Mouse (Mus musculus) mouse embryonic stem cell (cell line): ENCODE results near the gene Slc22a23.

Experiments used
- in situ Hi-C, 2 experiments: fragments of 300-500 bp; cut with MboI; formaldehyde crosslinking; loops; 1 replicate in 1 of 2; 3 replicates in 1 of 2; pipeline ENCODE4 v1.14.3; 2019 to 2020; ENCODE audit warnings: low sequenced_read_pairs in 2 of 2, low pct_unique_long_range_greater_than_20kb in 1 of 2, mixed read lengths in 1 of 2; ENCODE audit not compliant: unreplicated experiment in 1 of 2

The Slc22a23 gene

GRCm38 (mm10) chr13:34156840-34157185, 188.2 kb downstream of the Slc22a23 start:
- in situ Hi-C loops: loop anchor here (5.0 to 10.0 kb wide), 2 partner anchors 110 to 112 kb away; no protein-coding TSS in a partner anchor

DNA sequence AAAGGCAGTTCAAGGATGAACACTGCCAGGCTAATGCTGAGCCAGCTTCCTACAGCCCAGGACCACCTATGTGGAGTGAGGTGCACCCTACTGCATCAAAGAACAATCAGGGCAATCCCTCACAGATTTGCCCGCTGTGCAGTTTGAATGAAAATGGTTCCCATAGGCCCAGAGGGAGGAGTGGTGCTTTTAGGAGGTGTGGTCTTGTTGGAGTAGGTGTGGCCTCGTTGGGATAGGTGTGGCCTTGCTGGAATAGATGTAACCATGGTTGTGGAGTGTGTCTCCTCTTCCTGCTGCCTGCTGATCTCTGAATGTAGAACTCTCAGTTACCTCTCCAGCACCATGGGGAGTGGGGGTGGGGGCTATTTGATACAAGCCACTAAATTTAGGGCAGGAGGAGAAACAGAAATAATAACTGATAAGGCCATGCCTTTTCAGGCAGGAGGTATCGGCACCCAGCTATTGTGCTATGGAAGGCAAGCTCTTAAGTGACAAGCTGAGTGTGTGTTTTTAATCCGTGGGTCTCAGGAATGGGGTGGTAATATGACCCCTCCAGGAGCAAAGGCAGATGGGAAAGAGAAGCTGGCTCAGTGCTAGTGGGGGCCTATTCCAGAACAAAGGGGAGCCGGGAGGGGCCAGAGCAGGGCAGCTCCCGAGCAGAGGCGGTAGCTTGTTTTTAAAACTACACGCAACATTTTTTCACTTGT, 188.7 kb downstream of the Slc22a23 start:
- in situ Hi-C loops: loop anchor here (5.0 to 10.0 kb wide), 2 partner anchors 109 to 111 kb away; no protein-coding TSS in a partner anchor

GRCm38 (mm10) chr13:34154931-34155272, 190.1 kb downstream of the Slc22a23 start:
- in situ Hi-C loops: loop anchor here (5.0 to 10.0 kb wide), 2 partner anchors 108 to 110 kb away; no protein-coding TSS in a partner anchor

DNA sequence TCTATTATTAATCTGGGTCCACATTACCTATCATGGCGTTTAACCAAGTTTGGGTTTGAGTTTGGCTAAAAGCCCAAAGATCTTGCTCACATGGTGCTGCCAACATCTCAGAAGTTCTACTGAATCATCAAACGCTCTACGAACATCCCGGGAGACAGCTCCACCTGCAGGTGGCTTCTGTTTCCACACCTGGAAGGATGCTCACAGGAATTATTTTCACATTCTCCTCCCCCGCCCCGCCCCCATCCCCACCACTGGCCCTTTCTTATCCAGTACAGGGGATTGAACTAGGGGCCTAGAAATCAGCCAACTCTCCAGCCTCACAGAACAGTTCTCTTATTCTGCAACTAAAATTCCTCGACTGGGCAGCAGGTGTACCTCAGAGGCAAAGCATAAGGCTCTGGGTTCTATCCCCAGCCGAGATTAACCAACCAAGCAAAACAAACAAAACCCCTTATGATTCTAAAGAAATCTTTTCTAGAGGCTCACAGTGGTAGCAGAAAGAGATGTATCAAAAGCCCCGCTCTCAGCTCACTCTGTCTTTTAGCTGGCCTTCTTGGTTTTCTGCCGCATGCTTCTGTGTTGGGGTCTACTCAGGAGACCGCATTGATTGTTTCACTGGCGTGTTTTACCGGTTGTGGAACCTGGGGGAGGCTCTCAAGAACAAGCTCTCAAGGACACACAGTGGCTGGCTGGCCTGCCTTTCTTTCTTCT, 190.6 kb downstream of the Slc22a23 start:
- in situ Hi-C loops: loop anchor here in 1 of 2 experiments (10.0 kb wide), 1 partner anchor 110 kb away; no protein-coding TSS in a partner anchor

DNA sequence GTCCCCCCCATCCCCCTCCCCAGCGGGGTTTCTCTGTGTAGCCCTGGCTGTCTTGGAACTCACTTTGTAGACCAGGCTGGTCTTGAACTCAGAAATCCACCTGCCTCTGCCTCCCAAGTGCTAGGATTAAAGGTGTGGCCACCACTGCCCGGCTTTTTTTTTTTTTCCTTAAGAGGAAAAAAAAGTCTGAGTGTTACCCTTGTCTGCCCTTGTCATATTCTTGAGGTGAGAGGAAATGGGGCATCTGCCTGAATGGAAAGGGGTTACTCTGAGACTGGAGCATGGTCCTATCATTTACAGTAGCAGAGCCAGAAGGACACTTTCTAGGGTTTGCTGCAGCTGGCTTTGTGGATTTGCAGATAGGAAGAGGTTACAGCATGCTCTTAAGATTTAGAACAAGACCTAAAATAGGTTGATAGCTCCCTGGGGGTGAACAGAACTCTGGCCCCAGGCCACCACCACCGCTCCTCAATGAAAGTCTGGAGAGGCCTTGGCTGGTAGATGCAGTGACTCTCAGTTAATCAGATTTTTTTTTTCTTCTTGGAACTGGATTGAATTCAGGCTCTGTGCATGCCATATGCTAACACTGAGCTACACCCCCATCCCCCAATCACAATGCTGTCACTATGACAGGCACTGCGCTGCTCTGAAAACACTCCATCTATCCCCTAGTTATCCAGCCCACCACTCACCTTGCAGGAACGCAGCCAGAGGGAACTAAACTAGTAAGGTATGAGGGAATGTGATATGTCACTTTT, 191.5 kb downstream of the Slc22a23 start:
- in situ Hi-C loops: loop anchor here in 1 of 2 experiments (10.0 kb wide), 1 partner anchor 109 kb away; no protein-coding TSS in a partner anchor

DNA sequence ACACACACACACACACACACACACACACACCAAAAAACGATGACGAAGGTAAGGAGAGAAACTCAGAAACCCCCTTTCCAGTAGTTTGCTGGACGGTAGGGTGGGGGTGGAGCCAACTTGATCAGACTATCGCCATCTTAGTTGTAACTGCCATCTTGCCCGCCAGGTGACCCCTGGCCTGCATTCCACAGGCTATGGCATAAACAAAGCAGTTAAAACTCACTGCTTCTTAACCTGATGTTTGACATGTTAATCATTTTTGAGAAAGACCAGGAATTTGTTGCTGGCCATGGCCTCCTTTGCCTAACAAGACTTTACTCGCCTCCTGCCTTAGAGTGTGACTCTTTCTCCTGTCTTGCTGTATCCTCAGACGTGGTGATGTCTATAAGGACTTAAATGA, 192.3 kb downstream of the Slc22a23 start:
- in situ Hi-C loops: loop anchor here in 1 of 2 experiments (10.0 kb wide), 1 partner anchor 108 kb away; no protein-coding TSS in a partner anchor

GRCm38 (mm10) chr13:34151425-34151824, 193.6 kb downstream of the Slc22a23 start:
- in situ Hi-C loops: loop anchor here in 1 of 2 experiments (10.0 kb wide), 1 partner anchor 107 kb away; no protein-coding TSS in a partner anchor

DNA sequence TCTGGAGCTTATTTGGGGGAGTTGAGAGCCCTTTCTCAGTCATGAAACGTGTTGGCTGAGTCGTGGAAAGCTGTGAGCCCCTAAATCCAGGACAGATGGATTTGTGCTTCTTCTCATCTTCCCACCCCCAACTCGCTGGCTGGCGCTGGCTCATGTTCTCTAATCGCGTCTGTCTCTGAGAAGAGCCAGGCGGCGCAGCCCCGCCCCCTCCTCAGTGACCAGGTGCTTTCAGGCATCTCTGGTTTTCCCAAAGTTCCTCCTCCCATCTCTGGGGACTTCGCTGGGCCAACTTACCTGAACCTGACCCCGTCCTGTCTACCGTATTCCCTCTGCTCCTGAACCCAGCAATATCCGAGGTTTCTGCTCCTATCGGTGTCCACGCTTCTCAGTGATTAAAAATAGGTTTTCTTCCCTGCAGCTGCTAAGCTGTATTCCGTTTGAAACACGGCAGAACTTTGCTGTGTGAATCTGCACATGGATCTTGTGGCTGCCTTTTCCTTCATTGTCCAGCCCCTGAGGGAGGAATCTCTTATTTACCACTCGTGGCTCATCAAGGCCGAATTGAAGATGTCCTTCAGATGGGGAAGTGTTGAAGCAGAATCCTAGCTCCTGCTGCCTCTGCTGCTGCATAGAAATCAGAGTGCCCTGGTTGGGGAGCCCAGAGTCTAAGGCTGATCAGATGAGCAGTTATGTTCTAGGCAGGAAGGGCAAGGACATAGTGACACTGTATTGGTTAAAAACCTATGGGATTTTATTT, 194.5 kb downstream of the Slc22a23 start:
- in situ Hi-C loops: loop anchor here in 1 of 2 experiments (10.0 kb wide), 1 partner anchor 106 kb away; no protein-coding TSS in a partner anchor

GRCm38 (mm10) chr13:34149463-34150176, 195.4 kb downstream of the Slc22a23 start:
- in situ Hi-C loops: loop anchor here in 1 of 2 experiments (10.0 kb wide), 1 partner anchor 105 kb away; no protein-coding TSS in a partner anchor

- in situ Hi-C loops: no loop called here
These were observed 196.1 kb downstream of the Slc22a23 start for GRCm38 (mm10) chr13:34148767-34149392.

DNA sequence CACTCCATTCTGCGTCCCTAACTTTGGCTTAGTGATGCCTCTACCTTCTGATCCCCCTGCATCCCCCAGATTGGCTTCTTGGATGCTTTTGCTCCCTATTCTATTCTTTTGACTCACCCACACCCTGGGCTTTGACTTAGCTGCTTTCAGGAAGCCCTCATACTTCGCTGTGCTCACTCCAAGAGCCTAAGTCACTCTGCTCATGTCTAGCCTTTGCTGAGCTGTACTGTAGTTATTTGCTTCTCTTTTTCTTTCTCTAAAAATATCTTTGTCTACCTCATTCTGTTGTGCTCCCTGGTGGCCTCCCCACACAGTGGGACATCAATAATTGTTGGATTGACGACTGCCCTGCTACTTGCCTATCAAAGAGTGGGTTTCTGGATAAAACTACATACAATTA, 196.8 kb downstream of the Slc22a23 start:
- in situ Hi-C loops: no loop called here

GRCm38 (mm10) chr13:34146916-34147315, 198.1 kb downstream of the Slc22a23 start:
- in situ Hi-C loops: no loop called here

GRCm38 (mm10) chr13:34143389-34143788, 201.6 kb downstream of the Slc22a23 start:
- in situ Hi-C loops: no loop called here

DNA sequence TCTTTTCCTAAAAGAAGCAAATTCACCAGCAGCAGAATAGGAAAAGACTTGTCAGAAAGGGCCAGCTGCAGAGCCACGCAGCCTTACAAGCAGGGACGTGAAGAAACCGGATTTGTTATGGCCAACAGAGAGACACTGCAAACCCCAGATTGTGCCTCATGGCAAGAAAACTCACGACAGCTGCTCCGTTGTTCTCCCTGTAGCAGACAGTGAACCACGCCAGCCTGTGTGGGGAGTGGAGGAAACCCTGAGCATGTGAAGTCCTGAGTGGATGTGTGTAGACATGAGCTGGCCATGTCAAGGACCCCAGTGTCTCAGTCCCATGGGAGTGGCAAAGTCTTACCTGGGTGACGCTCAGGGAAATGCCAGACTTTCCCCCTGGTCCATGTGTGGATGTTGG, 208.4 kb downstream of the Slc22a23 start:
- in situ Hi-C loops: no loop called here

GRCm38 (mm10) chr13:34134276-34134675, 210.7 kb downstream of the Slc22a23 start:
- in situ Hi-C loops: no loop called here

- in situ Hi-C loops: no loop called here
These were observed 211.5 kb downstream of the Slc22a23 start for GRCm38 (mm10) chr13:34133326-34134071.
